Mouse (Mus musculus) lung, postnatal 0 days (tissue): ENCODE measurements around the gene Bpifa3. TPM values are rescaled to one million over a fixed set of nuclear protein-coding genes. Genes with fewer than 3 reads are reported as not detected.

ENCODE experiments used
- ATAC-seq: fragments of 200-750 bp; cut with Nextera tagmentation; 2 replicates; pipeline ENCODE4 v1.8.0; 2017; ENCODE audit warnings: moderate library complexity
- DNase-seq: peaks from one replicate; pipeline ENCODE4 v3.0.0-alpha.2; 2016; ENCODE audit warnings: low spot score
- H3K27ac ChIP-seq: fragments of 300-500 bp; sonication (generic); 2 replicates; pipeline ENCODE4 v1.5.1; 2014; ENCODE audit warnings: antibody characterized with exemption, mild to moderate bottlenecking, low read length, mixed read lengths
- H3K27me3 ChIP-seq: fragments of 300-500 bp; sonication (generic); replicated peaks from 2 replicates; pipeline ENCODE4 v1.6.1; 2014; ENCODE audit warnings: low read length, mixed read lengths; ENCODE audit not compliant: insufficient read depth
- H3K36me3 ChIP-seq: fragments of 300-500 bp; sonication (generic); 2 replicates; pipeline ENCODE4 v1.6.1; 2014; ENCODE audit warnings: low read length, mixed read lengths; ENCODE audit not compliant: insufficient read depth
- H3K4me1 ChIP-seq: fragments of 300-500 bp; sonication (generic); 2 replicates; pipeline ENCODE4 v1.6.1; 2014; ENCODE audit warnings: antibody characterized with exemption, low read depth, low read length, mixed read lengths; ENCODE audit not compliant: insufficient read depth
- H3K4me2 ChIP-seq: fragments of 300-500 bp; sonication (generic); replicated peaks from 2 replicates; pipeline ENCODE4 v1.6.1; 2014; ENCODE audit warnings: low read depth, mild to moderate bottlenecking, low read length, moderate library complexity, mixed read lengths
- H3K4me3 ChIP-seq: fragments of 300-500 bp; sonication (generic); 2 replicates; pipeline ENCODE4 v1.5.1; 2014; ENCODE audit warnings: low read depth, low read length
- H3K9ac ChIP-seq: fragments of 300-500 bp; sonication (generic); replicated peaks from 2 replicates; pipeline ENCODE4 v1.6.1; 2014; ENCODE audit warnings: low read depth, mild to moderate bottlenecking
- H3K9me3 ChIP-seq: fragments of 300-500 bp; sonication (generic); 2 replicates; pipeline ENCODE4 v1.6.1; 2016; ENCODE audit warnings: low read length, mixed read lengths
- CTCF ChIP-seq: IDR thresholded peaks from 2 replicates; pipeline ENCODE4 v1.5.1; 2016; ENCODE audit warnings: antibody characterized with exemption, mild to moderate bottlenecking
- EP300 ChIP-seq: IDR thresholded peaks from 2 replicates; pipeline ENCODE4 v1.6.1; 2016; ENCODE audit warnings: antibody characterized with exemption, mild to moderate bottlenecking, control low read depth
- WGBS: fragments of 180-500 bp; shearing (Covaris S2); extraction: QIAGEN DNeasy Blood & Tissue Kit; methylation state at CpG from one replicate; pipeline ENCODE4 v1.1.7; 2014; 5-methylcytosine and 5-hydroxymethylcytosine counted together
- polyA plus RNA-seq: library from polyadenylated mRNA; unstranded; fragments of >200 nt; fragmentation: Nextera tagmentation; extraction: Ambion mirVana; gene quantifications from 2 replicates; pipeline ENCODE4 v1.2.1, GENCODE M21; 2015

Gene Bpifa3
- polyA plus RNA-seq, 1 experiment from 2014 or later: not detected

- 38% methylated on average over 6 of the region's 6 CpGs for WGBS
- Histone ChIP-seq H3K36me3 (no peaks in the 10 kb centered on the region), H3K9ac (no peak overlapping the region), H3K27me3 (no peaks in the 10 kb centered on the region), H3K4me3 (no peak overlapping the region), H3K4me2 (no peak overlapping the region), H3K9me3 (no peaks in the 10 kb centered on the region), H3K4me1 (no peaks in the 10 kb centered on the region), H3K27ac (peak overlapping the region; percentile 86)
- DNase-seq (peak; percentile 90), ATAC-seq (peak; percentile 91)
- TF ChIP-seq CTCF (no peak; the same call in 1 of the 2 replicates), EP300 (peak; percentile 57; the same call in 1 of the 2 replicates)
These were observed 55.2 kb downstream of the Bpifa3 start for GRCm38 (mm10) chr2:154185319-154185718.

GRCm38 (mm10) chr2:154185748-154186147, 55.6 kb downstream of the Bpifa3 start:
- TF ChIP-seq EP300 (0 out of 2 replicates have a peak, but pooled peaks have one; percentile 4), CTCF (no peak)
- Histone ChIP-seq H3K9ac (no peak overlapping the region), H3K4me2 (no peak overlapping the region), H3K9me3 (no peaks in the 10 kb centered on the region), H3K36me3 (no peaks in the 10 kb centered on the region), H3K27ac (peak overlapping the region; percentile 86), H3K4me3 (no peak overlapping the region), H3K27me3 (no peaks in the 10 kb centered on the region), H3K4me1 (no peaks in the 10 kb centered on the region)
- DNase-seq (peak; percentile 56), ATAC-seq (peak; percentile 87)
- 44% methylated on average over 3 of the region's 3 CpGs for WGBS

GRCm38 (mm10) chr2:154187468-154187867, 57.3 kb downstream of the Bpifa3 start:
- Histone ChIP-seq H3K9me3 (no peaks in the 10 kb centered on the region), H3K36me3 (no peaks in the 10 kb centered on the region), H3K4me1 (no peaks in the 10 kb centered on the region), H3K4me2 (no peak overlapping the region), H3K27me3 (no peaks in the 10 kb centered on the region), H3K27ac (no peak overlapping the region), H3K4me3 (no peak overlapping the region), H3K9ac (no peak overlapping the region)
- ATAC-seq (0 out of 2 replicates have a peak, but pooled peaks have one; percentile 12), DNase-seq (peak; percentile 55)
- TF ChIP-seq EP300 (no peak), CTCF (peak; percentile 65)
- WGBS: 39% methylated on average over 5 of the region's 5 CpGs

Other genes with a start within 250 kb of the Bpifa3 start
- gene Bpifb6, start 229.9 kb upstream of the Bpifa3 start, polyA plus RNA-seq: not detected in 2 replicates
- gene Bpifb3, start 212.1 kb upstream of the Bpifa3 start, polyA plus RNA-seq: not detected in 2 replicates
- not detected in 2 replicates for gene Bpifb4, start 192.1 kb upstream of the Bpifa3 start, polyA plus RNA-seq
- gene Bpifa6, start 155.4 kb upstream of the Bpifa3 start, polyA plus RNA-seq: not detected in 2 replicates
- not detected in 2 replicates for gene Bpifa2, start 122.1 kb upstream of the Bpifa3 start, polyA plus RNA-seq
- gene Bpifa1, start 12.5 kb downstream of the Bpifa3 start, polyA plus RNA-seq: 5.1 and 5.4 TPM in 2 replicates
- gene Bpifa5, start 32.3 kb downstream of the Bpifa3 start, polyA plus RNA-seq: not detected in 2 replicates
- 7.3 and 7.4 TPM in 2 replicates for gene Bpifb1, start 60.5 kb downstream of the Bpifa3 start, polyA plus RNA-seq
- 18.2 and 20.4 TPM in 2 replicates for gene Bpifb5, start 93.4 kb downstream of the Bpifa3 start, polyA plus RNA-seq
- gene Bpifb9a, start 127.5 kb downstream of the Bpifa3 start, polyA plus RNA-seq: not detected in 2 replicates
- not detected in 2 replicates for gene Bpifb9b, start 176.9 kb downstream of the Bpifa3 start, polyA plus RNA-seq
- gene Cdk5rap1, start 242.7 kb downstream of the Bpifa3 start, polyA plus RNA-seq: 5.6 and 18.9 TPM in 2 replicates